Mouse (Mus musculus) cerebellum, adult 2 months (tissue): Measurements from ENCODE around the gene Usp7. TPM values are rescaled to one million over a fixed set of nuclear protein-coding genes. Genes with fewer than 3 reads are reported as not detected.

Experiments
- DNase-seq, 2 experiments: peaks; one replicate each; pipeline ENCODE4 v3.0.0; 2021
- H3K27ac ChIP-seq: fragments of 200-500 bp; 2 replicates; pipeline ENCODE4 v1.5.1; 2012; ENCODE audit warnings: low read length, control low read depth, inconsistent platforms; ENCODE audit not compliant: insufficient read depth
- H3K27me3 ChIP-seq: fragments of 200-500 bp; 2 replicates; pipeline ENCODE4 v1.6.1; 2012; ENCODE audit warnings: inconsistent platforms, mild to moderate bottlenecking, low read length, moderate library complexity; ENCODE audit not compliant: control insufficient read depth, insufficient read depth
- H3K4me1 ChIP-seq: fragments of 200-500 bp; 2 replicates; pipeline ENCODE4 v1.6.1; 2011; ENCODE audit warnings: low read length; ENCODE audit not compliant: control insufficient read depth, insufficient read depth
- H3K4me3 ChIP-seq: fragments of 200-500 bp; replicated peaks from 2 replicates; pipeline ENCODE3; 2011; ENCODE audit warnings: mild to moderate bottlenecking, low read depth, low read length, control low read depth; ENCODE audit not compliant: insufficient read depth
- CTCF ChIP-seq: fragments of 200-500 bp; IDR thresholded peaks from 2 replicates; pipeline ENCODE4 v1.5.1; 2011; ENCODE audit warnings: low read depth, mild to moderate bottlenecking, control low read depth, low read length, moderate library complexity, borderline replicate concordance; ENCODE audit not compliant: insufficient read depth
- POLR2A ChIP-seq: fragments of 200-500 bp; IDR thresholded peaks from 2 replicates; pipeline ENCODE4 v1.6.1; 2011; ENCODE audit warnings: low read length, control low read depth, borderline replicate concordance; ENCODE audit not compliant: insufficient read depth
- WGBS: fragments of 180-500 bp; shearing (Covaris S2); methylation state at CpG from one replicate; pipeline ENCODE4 v1.1.7; 2018; 5-methylcytosine and 5-hydroxymethylcytosine counted together
- polyA plus RNA-seq: library from polyadenylated mRNA; depleted of rRNA; stranded (reverse); fragments of >200 nt; gene quantifications from 2 replicates; pipeline ENCODE4 v1.2.3, GENCODE M21; 2012

Usp7 gene
- polyA plus RNA-seq, 1 experiment = 116 TPM

DNA sequence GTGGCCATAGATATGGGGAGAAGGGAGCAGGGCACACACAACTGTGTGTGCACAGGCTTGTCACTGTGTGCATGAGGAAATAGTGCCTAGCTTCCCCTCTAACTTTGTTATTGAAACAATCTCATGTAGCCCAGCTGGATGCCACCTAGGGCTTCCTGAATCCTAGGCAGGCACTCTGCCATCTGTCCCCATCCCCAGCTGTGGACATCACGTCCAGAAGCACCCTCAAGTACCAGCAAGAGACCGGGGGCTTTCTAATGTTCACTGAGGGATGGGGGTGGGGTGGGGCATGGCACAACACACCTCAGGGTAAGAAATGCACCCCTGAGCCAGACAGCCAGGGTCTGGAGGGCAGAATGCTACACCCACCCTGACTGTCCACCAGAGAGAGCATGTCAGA lies 123.7 kb downstream of the Usp7 start:
- no peaks in the 10 kb centered on the region for H3K4me1 ChIP-seq
- H3K27ac ChIP-seq = no peak overlapping the region
- 28% methylated on average over 2 of the region's 2 CpGs for WGBS
- no peaks in the 10 kb centered on the region for H3K27me3 ChIP-seq
- TF ChIP-seq CTCF = no peak
- TF ChIP-seq POLR2A = no peak
- DNase-seq = no peak
- H3K4me3 ChIP-seq = no peak overlapping the region

DNA sequence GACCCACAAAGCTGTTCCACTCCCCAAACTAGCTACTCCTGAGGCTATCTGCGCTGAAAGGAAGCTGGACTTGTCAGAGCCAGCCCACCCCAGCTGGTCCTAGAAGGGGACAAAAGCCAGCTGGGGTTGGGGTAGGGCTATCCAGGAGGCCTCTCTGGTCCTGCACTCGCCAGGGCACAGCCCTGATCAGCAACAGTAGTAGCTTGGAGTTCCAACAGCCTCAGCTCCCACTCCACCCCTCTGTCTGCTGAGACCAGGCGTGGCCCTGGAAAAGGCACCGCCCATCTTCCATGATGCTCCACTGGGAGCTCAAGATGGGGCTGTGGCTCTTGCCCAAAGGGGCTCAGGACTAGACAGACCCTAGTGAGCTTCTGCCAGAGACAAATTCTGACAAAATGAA lies 124.3 kb downstream of the Usp7 start:
- no peak overlapping the region for H3K27ac ChIP-seq
- TF ChIP-seq POLR2A (no peak), CTCF (no peak)
- no peak overlapping the region for H3K4me3 ChIP-seq
- H3K27me3 ChIP-seq = no peaks in the 10 kb centered on the region
- WGBS = 42% methylated on average over 4 of the region's 4 CpGs
- no peak for DNase-seq
- H3K4me1 ChIP-seq = no peaks in the 10 kb centered on the region

DNA sequence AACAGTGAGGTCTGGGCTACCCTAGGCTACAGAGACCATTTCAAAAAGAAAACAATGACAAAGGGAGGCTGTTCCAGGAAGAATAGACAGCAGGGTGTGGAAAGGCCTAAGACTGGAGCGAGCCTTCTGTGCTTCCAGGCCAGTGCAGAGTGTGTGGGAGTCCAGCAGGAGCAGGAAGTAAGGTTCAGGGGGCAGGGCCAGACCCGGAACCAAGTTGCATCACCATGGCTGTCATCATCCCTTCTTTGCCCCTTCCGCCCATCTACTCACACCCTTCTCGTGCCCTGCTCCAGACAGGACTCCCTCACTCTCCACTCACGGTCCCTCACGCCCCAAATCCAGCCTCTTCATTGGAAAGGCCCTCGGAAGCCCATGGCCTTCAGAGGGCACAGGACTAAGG lies 124.8 kb downstream of the Usp7 start:
- no peak for DNase-seq
- Histone ChIP-seq H3K27me3 (no peaks in the 10 kb centered on the region), H3K4me3 (no peak overlapping the region), H3K4me1 (no peaks in the 10 kb centered on the region), H3K27ac (no peak overlapping the region)
- 74% methylated on average over 7 of the region's 7 CpGs for WGBS
- TF ChIP-seq POLR2A (no peak), CTCF (no peak)

DNA sequence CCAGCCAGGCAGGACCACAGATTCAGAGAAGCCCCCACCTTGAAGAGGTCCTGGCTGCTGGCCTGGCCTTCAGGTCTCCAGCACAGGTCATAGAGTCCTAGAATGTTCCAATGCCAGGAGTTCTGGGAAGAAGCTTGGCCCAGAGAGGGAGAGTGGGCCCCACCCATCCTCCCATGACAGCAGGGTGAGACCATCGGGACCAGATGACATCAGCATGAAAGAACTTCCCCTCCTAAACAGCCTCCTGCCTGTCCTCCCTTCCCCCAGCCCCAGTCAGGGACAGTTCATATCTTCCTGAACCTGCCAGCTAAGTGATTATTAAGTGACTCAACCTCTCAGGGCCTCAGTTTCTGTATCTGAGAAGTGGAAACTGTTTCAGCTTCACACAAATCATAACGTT lies 125.7 kb downstream of the Usp7 start:
- Histone ChIP-seq H3K27me3 (no peaks in the 10 kb centered on the region), H3K4me1 (no peaks in the 10 kb centered on the region), H3K27ac (no peak overlapping the region), H3K4me3 (no peak overlapping the region)
- no peak for TF ChIP-seq CTCF
- no peak for TF ChIP-seq POLR2A
- no peak for DNase-seq
- 48% methylated on average over 2 of the region's 2 CpGs for WGBS

DNA sequence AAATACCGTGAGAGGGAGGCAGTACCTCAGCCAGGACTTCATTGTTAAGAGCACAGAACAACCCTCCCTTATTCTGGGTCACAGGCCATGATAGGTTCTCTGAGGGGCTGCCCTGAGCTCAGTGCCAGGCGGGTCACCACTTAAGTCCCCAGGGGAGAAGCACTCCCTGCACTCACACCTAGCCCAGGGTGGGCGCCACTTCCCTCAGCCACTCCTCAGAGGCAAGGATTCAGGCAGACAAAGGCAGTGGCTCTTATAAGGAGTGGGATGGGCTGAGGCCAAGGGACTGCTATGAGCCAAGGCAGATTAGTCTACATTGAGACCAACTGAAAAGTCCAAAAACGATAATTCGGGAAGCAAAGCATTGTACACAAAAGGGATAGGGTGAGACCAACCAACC lies 126.7 kb downstream of the Usp7 start:
- TF ChIP-seq CTCF = no peak
- no peak for TF ChIP-seq POLR2A
- 83% methylated on average over 5 of the region's 5 CpGs for WGBS
- Histone ChIP-seq H3K4me3 (no peak overlapping the region), H3K27me3 (no peaks in the 10 kb centered on the region), H3K4me1 (no peaks in the 10 kb centered on the region), H3K27ac (no peak overlapping the region)
- no peak for DNase-seq

DNA sequence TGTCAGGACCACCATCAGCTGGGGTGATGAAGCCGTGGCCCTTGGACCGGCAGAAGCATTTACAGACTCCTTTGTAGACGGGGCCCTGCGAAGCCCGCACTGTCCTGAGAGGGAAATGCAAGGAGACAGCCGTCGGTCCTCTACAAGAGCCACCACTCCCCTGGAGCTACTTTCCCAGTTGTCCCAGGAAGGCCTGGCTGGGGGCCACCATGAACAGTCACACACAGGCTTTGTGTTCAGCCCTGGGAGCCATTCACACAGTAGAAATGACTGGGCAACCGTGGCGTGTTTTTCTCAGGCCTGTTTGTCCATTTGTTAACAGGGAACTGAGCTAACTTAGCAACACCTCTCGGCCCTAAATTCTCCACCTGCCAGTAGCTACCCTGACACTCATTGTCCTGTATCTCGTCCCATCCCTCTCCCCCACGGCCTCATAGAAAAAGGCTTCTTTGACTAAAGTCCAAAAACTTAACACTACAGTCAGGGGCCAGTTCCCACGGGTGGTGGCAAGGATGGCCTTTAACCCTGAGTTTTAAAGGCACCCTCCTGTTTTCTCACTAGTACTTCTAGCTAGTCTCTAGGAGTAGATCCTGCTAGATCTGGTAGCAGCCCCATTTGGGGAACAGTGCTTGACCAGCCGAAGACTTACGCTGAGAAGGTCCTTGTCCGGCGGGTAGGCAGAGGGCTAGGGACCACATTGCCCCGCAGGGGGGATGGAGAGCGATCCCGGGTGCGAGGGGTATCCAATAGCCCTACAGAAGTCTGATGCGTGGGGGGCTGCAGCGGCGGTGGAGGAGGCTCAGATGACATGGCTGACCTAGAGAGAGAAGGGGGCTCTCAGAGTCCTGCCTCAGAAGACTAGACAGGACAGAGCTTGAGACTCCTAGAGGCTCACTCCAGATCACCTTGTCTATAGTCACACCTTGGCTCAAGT lies 128.2 kb downstream of the Usp7 start:
- WGBS = 65% methylated on average over 24 of the region's 24 CpGs
- Histone ChIP-seq H3K4me1 (no peaks in the 10 kb centered on the region), H3K27ac (no peak overlapping the region), H3K4me3 (no peak overlapping the region), H3K27me3 (no peaks in the 10 kb centered on the region)
- DNase-seq = no peak
- no peak for TF ChIP-seq CTCF
- TF ChIP-seq POLR2A = no peak

DNA sequence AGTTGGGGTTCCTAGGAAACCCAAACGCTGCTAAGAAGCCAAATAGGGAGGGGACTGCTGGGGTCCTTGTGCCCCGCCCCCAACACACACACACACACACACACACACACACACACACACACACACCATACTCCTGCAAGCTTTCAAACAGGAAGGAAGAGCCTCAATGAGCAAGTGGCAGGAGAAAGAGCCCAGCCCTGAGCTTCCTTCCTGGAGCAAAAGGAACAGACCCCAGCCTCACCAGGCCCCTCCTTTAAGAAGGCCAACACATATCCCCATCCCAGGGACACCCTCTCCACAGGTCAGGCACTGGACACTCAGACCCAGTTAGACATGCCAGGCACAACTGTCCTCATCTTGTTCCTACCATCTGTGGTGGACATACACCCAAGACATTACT lies 129.1 kb downstream of the Usp7 start:
- TF ChIP-seq POLR2A (no peak), CTCF (no peak)
- H3K27me3 ChIP-seq = no peaks in the 10 kb centered on the region
- H3K4me1 ChIP-seq = no peaks in the 10 kb centered on the region; the same call in 1 of the 2 replicates
- DNase-seq = no peak
- 61% methylated on average over 2 of the region's 2 CpGs for WGBS
- H3K4me3 ChIP-seq = no peak overlapping the region
- H3K27ac ChIP-seq = no peak overlapping the region

DNA sequence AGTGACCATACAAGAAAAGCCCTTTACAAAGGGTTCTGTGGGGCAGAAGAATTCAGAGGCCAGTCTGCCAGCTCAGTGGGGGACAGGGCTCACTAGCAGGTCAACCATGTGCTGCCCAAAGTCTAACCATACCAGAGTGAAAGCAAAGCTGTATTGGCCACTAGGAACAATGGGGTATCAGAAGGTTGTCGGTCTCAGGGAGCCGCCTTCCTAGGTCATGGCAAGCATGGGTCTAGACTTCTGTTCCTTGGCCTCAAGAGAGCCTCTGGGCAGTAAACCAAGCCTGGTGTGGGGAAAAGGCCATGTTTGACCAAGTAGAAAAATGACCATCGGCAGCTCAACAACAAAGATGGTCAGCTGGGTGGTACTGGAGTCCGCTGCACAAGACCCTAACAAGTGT lies 133.3 kb downstream of the Usp7 start:
- no peak for TF ChIP-seq POLR2A
- no peak for TF ChIP-seq CTCF
- Histone ChIP-seq H3K4me3 (no peak overlapping the region), H3K4me1 (peaks cover 6% of the 10 kb centered on the region), H3K27me3 (no peaks in the 10 kb centered on the region), H3K27ac (no peak overlapping the region)
- 42% methylated on average over 4 of the region's 4 CpGs for WGBS
- DNase-seq = no peak
